Mouse (Mus musculus) liver, postnatal 0 days (tissue): Measurements from ENCODE around the gene Arid2. TPM values are rescaled to one million over a fixed set of nuclear protein-coding genes. Genes with fewer than 3 reads are reported as not detected.
"Not testable (repeated sequence)": the region's sequence is repeated elsewhere in the genome, so short reads cannot be mapped to it uniquely, and the experiment has no call there.

Source experiments
- ATAC-seq: fragments of 200-750 bp; cut with Nextera tagmentation; 2 replicates; pipeline ENCODE4 v1.8.0; 2017; ENCODE audit warnings: mild to moderate bottlenecking, moderate library complexity
- DNase-seq: peaks from one replicate; pipeline ENCODE4 v3.0.0-alpha.2; 2016
- H3K27ac ChIP-seq: fragments of 300-500 bp; sonication (generic); 2 replicates; pipeline ENCODE4 v1.5.1; 2014; ENCODE audit warnings: antibody characterized with exemption, moderate library complexity, mild to moderate bottlenecking, low read depth
- H3K27me3 ChIP-seq: fragments of 300-500 bp; sonication (generic); 2 replicates; pipeline ENCODE4 v1.6.1; 2014; ENCODE audit warnings: low read length, control low read depth, mixed read lengths; ENCODE audit not compliant: insufficient read depth
- H3K36me3 ChIP-seq: fragments of 300-500 bp; sonication (generic); replicated peaks from 2 replicates; pipeline ENCODE4 v1.6.1; 2014; ENCODE audit warnings: mild to moderate bottlenecking, control low read depth, low read length, moderate library complexity, mixed read lengths; ENCODE audit not compliant: insufficient read depth
- H3K4me1 ChIP-seq: fragments of 300-500 bp; sonication (generic); 2 replicates; pipeline ENCODE4 v1.6.1; 2014; ENCODE audit warnings: antibody characterized with exemption, mild to moderate bottlenecking, control low read depth; ENCODE audit not compliant: insufficient read depth
- H3K4me2 ChIP-seq: fragments of 300-500 bp; sonication (generic); 2 replicates; pipeline ENCODE4 v1.6.1; 2014; ENCODE audit warnings: low read depth, mild to moderate bottlenecking, low read length, moderate library complexity, mixed read lengths
- H3K4me3 ChIP-seq: fragments of 300-500 bp; sonication (generic); 2 replicates; pipeline ENCODE4 v1.5.1; 2014; ENCODE audit warnings: low read depth, low read length
- H3K9ac ChIP-seq: fragments of 300-500 bp; sonication (generic); replicated peaks from 2 replicates; pipeline ENCODE4 v1.6.1; 2014; ENCODE audit warnings: mild to moderate bottlenecking, moderate library complexity
- H3K9me3 ChIP-seq: fragments of 300-500 bp; sonication (generic); 2 replicates; pipeline ENCODE4 v1.6.1; 2016; ENCODE audit warnings: mild to moderate bottlenecking, control low read depth, low read length, mixed read lengths
- CTCF ChIP-seq: sonication (generic); IDR thresholded peaks from 2 replicates; pipeline ENCODE4 v1.5.1; 2016; ENCODE audit warnings: antibody characterized with exemption, low read depth
- EP300 ChIP-seq: IDR thresholded peaks from 2 replicates; pipeline ENCODE4 v1.6.1; 2016; ENCODE audit warnings: antibody characterized with exemption, low read depth, mild to moderate bottlenecking
- WGBS: fragments of 180-500 bp; shearing (Covaris S2); extraction: QIAGEN DNeasy Blood & Tissue Kit; methylation state at CpG from one replicate; pipeline ENCODE4 v1.1.7; 2014; ENCODE audit not compliant: insufficient replicate concordance; 5-methylcytosine and 5-hydroxymethylcytosine counted together
- polyA plus RNA-seq: library from polyadenylated mRNA; unstranded; fragments of >200 nt; fragmentation: Nextera tagmentation; extraction: Ambion mirVana; gene quantifications from 2 replicates; pipeline ENCODE4 v1.2.1, GENCODE M21; 2015

The Arid2 gene
- polyA plus RNA-seq: 5.5 and 5.9 TPM in 2 replicates

DNA sequence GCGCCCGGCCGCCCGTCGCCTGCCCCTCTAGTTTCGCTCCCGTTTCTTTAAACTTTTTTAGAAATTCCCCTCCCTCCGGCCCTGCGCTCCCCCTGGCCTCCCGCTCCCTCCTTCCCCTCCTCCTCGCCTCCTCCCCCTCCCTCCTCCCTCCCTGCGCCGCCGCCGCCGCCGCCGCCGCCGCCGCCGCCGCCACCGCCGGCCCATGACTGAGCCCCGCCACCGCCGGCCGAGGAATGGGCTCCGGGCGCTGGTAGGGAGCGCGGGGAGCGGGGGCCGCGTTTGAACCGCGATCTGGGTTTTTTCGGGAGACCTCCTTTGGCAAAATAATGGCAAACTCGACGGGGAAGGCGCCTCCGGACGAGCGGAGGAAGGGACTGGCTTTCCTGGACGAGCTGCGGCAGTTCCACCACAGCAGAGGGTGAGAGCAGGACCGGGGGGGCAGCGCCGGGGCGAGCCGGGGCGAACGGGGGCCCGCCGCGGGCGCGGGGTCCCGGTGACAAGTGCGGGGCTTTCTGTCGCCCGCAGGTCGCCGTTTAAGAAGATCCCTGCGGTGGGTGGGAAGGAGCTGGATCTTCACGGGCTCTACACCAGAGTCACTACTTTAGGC is at the start of gene Arid2:
Gene Arid2 (plus strand): TSS at position 150 of the 607 bp plus-strand sequence.
- Histone ChIP-seq H3K36me3 (no peaks in the 10 kb centered on the region; the same call in 1 of the 2 replicates), H3K4me3 (peak within 1 kb of the TSS; percentile 95)

DNA sequence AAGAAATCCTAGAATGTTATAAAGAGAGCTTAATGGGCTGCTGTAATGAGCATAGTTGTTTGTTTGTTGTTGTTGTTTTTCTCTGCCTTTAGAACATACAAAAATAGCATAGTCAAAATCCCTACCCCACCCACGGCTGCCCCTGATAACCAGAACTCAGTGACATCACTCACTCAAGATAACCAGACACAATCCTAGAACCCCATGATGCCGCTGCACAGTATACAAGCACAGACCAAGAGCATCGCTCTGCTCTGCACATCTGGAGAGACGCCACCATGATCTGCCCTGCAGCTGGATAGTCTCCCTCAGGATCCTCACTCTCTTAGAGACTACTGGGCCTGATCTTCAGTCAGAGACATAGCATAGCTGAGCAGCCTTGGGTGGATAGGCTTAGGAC is 49.2 kb upstream of the Arid2 start:
- H3K27me3 ChIP-seq: no peaks in the 10 kb centered on the region
- ATAC-seq: peak; percentile 89
- TF ChIP-seq EP300: peak; percentile 56; the same call in 1 of the 2 replicates
- TF ChIP-seq CTCF: no peak
- H3K4me3 ChIP-seq: no peak overlapping the region
- no peak for DNase-seq
- no peaks in the 10 kb centered on the region for H3K9me3 ChIP-seq
- H3K36me3 ChIP-seq: no peaks in the 10 kb centered on the region
- no peak overlapping the region for H3K27ac ChIP-seq
- H3K9ac ChIP-seq: no peak overlapping the region
- no peak overlapping the region for H3K4me2 ChIP-seq
- WGBS: 65% methylated on average over 4 of the region's 4 CpGs
- 0 out of 2 replicates have a peak, but pooled peaks cover 6% of the 10 kb centered on the region for H3K4me1 ChIP-seq

More for the DNA sequence above, at the start of gene Arid2:
- Histone ChIP-seq H3K27ac (peak within 1 kb of the TSS; percentile 100), H3K9me3 (no peaks in the 10 kb centered on the region), H3K9ac (peak within 1 kb of the TSS; percentile 99), H3K27me3 (no peaks in the 10 kb centered on the region), H3K4me2 (peak within 1 kb of the TSS; percentile 89), H3K4me1 (peaks cover 22% of the 10 kb centered on the region)
- TF ChIP-seq CTCF: no peak
- no peak for TF ChIP-seq EP300
- peak; percentile 52 for ATAC-seq
- DNase-seq: peak; percentile 85
- 2% methylated on average over 50 of the region's 67 CpGs for WGBS

DNA sequence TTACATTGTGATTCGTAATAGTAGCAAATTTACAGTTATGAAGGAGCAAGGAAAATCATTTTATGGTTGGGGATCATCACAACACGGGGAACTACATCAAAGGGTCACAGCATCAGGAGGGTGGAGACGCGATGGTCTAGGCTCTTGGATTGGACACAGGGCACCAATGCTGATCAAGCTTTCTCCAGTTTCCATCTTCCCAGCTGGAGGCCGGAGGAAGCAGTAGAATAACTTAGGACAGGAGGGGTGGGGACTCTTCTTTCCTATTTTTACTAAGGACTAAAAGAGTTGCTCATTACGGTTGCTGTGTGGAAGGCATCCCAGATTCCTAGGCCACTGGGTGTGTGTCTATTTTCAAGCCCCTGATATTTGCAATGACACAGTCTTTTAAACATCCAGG is 43.1 kb upstream of the Arid2 start:
- no peak for DNase-seq
- Histone ChIP-seq H3K4me1 (no peaks in the 10 kb centered on the region), H3K9ac (no peak overlapping the region), H3K4me2 (no peak overlapping the region), H3K9me3 (no peaks in the 10 kb centered on the region), H3K27me3 (no peaks in the 10 kb centered on the region), H3K4me3 (no peak overlapping the region), H3K36me3 (no peaks in the 10 kb centered on the region), H3K27ac (no peak overlapping the region)
- WGBS: 79% methylated on average over 6 of the region's 6 CpGs
- no peak for ATAC-seq
- TF ChIP-seq EP300 (no peak), CTCF (no peak)

DNA sequence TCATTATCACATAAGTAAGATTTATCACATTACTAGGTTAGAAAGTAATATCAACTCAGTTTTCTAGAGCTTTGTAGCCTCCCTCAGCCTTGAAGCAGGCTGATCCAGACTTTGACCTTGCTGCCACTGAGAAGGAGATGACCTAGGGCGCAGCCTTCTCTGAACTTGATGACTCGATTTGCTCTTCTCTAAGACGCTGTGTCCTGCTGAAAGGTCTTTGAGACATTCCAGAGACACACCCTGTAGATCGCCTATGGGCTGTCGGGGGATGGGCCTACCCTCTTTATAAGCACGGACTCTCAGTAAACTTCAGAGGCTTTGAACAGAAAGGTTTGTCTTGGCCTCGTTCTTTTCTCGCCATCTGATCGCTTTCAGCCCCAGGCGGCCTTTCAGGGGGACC is 42.6 kb upstream of the Arid2 start:
- not testable (repeated sequence) for H3K27ac ChIP-seq, H3K4me1 ChIP-seq, ATAC-seq, H3K4me3 ChIP-seq, H3K4me2 ChIP-seq, H3K27me3 ChIP-seq, H3K36me3 ChIP-seq, DNase-seq, H3K9me3 ChIP-seq, H3K9ac ChIP-seq
- 78% methylated on average over 10 of the region's 10 CpGs for WGBS

DNA sequence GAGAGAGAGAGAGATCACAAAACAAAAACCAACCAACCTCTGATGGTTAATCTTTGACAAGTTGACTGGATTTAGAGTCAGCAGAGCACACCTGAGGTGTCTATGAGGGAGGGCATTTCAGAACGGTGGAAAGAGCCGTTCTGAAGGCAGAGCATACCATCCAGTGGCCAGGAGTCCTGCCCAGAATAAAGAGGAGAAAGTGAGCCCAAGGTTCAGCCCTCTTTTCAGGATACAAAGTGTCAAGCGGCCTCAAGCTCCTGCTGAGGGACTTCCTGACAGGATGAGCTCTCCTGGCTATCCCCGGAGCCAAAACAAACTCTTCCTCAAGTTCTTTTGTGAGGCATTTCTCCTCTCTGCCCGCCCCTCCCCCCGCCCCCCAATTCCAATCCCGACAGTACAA is 33.5 kb upstream of the Arid2 start:
- Histone ChIP-seq H3K4me1 (peaks cover 4% of the 10 kb centered on the region; the same call in 1 of the 2 replicates), H3K4me2 (peak overlapping the region; percentile 64), H3K27me3 (no peaks in the 10 kb centered on the region), H3K4me3 (peak overlapping the region; percentile 22; the same call in 1 of the 2 replicates), H3K9ac (no peak overlapping the region), H3K36me3 (no peaks in the 10 kb centered on the region), H3K27ac (no peak overlapping the region), H3K9me3 (no peaks in the 10 kb centered on the region)
- peak; percentile 53 for ATAC-seq
- TF ChIP-seq EP300 (no peak), CTCF (no peak)
- WGBS: 11% methylated on average over 7 of the region's 7 CpGs
- DNase-seq: no peak

DNA sequence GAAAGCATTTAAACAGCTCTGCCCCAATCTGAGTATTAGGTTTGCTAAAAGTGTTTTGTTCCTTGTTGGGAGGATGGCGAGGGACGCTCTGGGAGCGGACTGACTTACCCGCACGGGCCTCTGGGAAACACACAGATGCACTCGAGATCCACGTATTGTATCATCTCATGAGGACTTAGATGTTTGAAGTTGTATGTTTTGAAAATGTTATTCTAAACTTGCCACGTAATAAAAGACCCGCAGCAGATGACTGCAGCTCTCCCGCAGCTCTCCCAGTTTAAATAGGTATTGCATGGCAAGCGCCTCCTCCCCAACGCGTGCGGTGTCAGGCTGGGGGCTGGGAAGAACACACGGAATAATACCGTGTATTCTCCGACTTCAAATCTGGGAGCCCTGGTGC is 33.0 kb upstream of the Arid2 start:
- 8% methylated on average over 17 of the region's 17 CpGs for WGBS
- H3K9ac ChIP-seq: no peak overlapping the region
- H3K4me3 ChIP-seq: peak overlapping the region; percentile 22; the same call in 1 of the 2 replicates
- peaks cover 4% of the 10 kb centered on the region; the same call in 1 of the 2 replicates for H3K4me1 ChIP-seq
- H3K9me3 ChIP-seq: no peaks in the 10 kb centered on the region
- no peaks in the 10 kb centered on the region for H3K27me3 ChIP-seq
- DNase-seq: no peak
- peak overlapping the region; percentile 64 for H3K4me2 ChIP-seq
- no peak for TF ChIP-seq CTCF
- TF ChIP-seq EP300: no peak
- no peaks in the 10 kb centered on the region for H3K36me3 ChIP-seq
- ATAC-seq: no peak
- H3K27ac ChIP-seq: no peak overlapping the region
